Mouse (Mus musculus): ENCODE data around the gene Ndufa11. TPM values are rescaled to one million over a fixed set of nuclear protein-coding genes. Genes with fewer than 3 reads are reported as not detected.

The Ndufa11 gene
- polyA plus RNA-seq (2012; rRNA removed): 135 and 159 TPM in 2 replicates

GRCm38 (mm10) chr17:56717363-56718058 is at the start of gene Ndufa11, which contains the start of gene Vmac:
Ndufa11 (plus strand) TSS chr17:56717767.
Vmac (minus strand) TSS chr17:56718022.
- H3K27me3 ChIP-seq (ENCODE audit: control insufficient read depth, insufficient read depth, low read length): no peaks in the 10 kb centered on the region
- peaks cover 14% of the 10 kb centered on the region for H3K4me1 ChIP-seq (ENCODE audit: control insufficient read depth, insufficient read depth, low read length)
- TF ChIP-seq CTCF (IDR thresholded peaks at IDR 0.05; ENCODE audit: control insufficient read depth, insufficient read depth, insufficient replicate concordance, low read depth, low read length): no peak
- peak; percentile 79 for TF ChIP-seq POLR2A (IDR thresholded peaks at IDR 0.05; ENCODE audit: control insufficient read depth, low read depth, low read length)
- no peaks in the 10 kb centered on the region; the same call in 1 of the 2 replicates for H3K36me3 ChIP-seq (ENCODE audit: control insufficient read depth, insufficient read depth, low read length)
- peak within 1 kb of the TSS; percentile 77 for H3K27ac ChIP-seq (ENCODE audit: control insufficient read depth, insufficient read depth, low read depth, low read length)
- peak within 1 kb of the TSS; percentile 91 for H3K4me3 ChIP-seq (ENCODE audit: control insufficient read depth, low read depth, low read length)

GRCm38 (mm10) chr17:56668384-56669144 is 49.0 kb upstream of the Ndufa11 start:
- Histone ChIP-seq H3K27me3 (ENCODE audit: control insufficient read depth, insufficient read depth, low read length) (no peaks in the 10 kb centered on the region), H3K36me3 (ENCODE audit: control insufficient read depth, insufficient read depth, low read length) (no peaks in the 10 kb centered on the region), H3K27ac (ENCODE audit: control insufficient read depth, insufficient read depth, low read depth, low read length) (no peak overlapping the region), H3K4me3 (ENCODE audit: control insufficient read depth, low read depth, low read length) (peak overlapping the region; percentile 80), H3K4me1 (ENCODE audit: control insufficient read depth, insufficient read depth, low read length) (peaks cover 8% of the 10 kb centered on the region)
- TF ChIP-seq POLR2A (IDR thresholded peaks at IDR 0.05; ENCODE audit: control insufficient read depth, low read depth, low read length) (no peak; the same call in 1 of the 2 replicates), CTCF (IDR thresholded peaks at IDR 0.05; ENCODE audit: control insufficient read depth, insufficient read depth, insufficient replicate concordance, low read depth, low read length) (peak; percentile 91)

- no peak overlapping the region for H3K27ac ChIP-seq (ENCODE audit: control insufficient read depth, insufficient read depth, low read depth, low read length)
- no peak overlapping the region for H3K4me3 ChIP-seq (ENCODE audit: control insufficient read depth, low read depth, low read length)
- TF ChIP-seq CTCF (IDR thresholded peaks at IDR 0.05; ENCODE audit: control insufficient read depth, insufficient read depth, insufficient replicate concordance, low read depth, low read length) (no peak), POLR2A (IDR thresholded peaks at IDR 0.05; ENCODE audit: control insufficient read depth, low read depth, low read length) (no peak)
- no peaks in the 10 kb centered on the region for H3K36me3 ChIP-seq (ENCODE audit: control insufficient read depth, insufficient read depth, low read length)
- H3K4me1 ChIP-seq (ENCODE audit: control insufficient read depth, insufficient read depth, low read length): peaks cover 10% of the 10 kb centered on the region
- H3K27me3 ChIP-seq (ENCODE audit: control insufficient read depth, insufficient read depth, low read length): no peaks in the 10 kb centered on the region
Measured at GRCm38 (mm10) chr17:56669766-56670165, 47.8 kb upstream of the Ndufa11 start.

GRCm38 (mm10) chr17:56672941-56673646 is 44.5 kb upstream of the Ndufa11 start, which contains the start of gene Ranbp3:
Ranbp3 (plus strand) TSS chr17:56673294.
- H3K27ac ChIP-seq (ENCODE audit: control insufficient read depth, insufficient read depth, low read depth, low read length): peak within 1 kb of the TSS; percentile 95
- no peak for TF ChIP-seq CTCF (IDR thresholded peaks at IDR 0.05; ENCODE audit: control insufficient read depth, insufficient read depth, insufficient replicate concordance, low read depth, low read length)
- TF ChIP-seq POLR2A (IDR thresholded peaks at IDR 0.05; ENCODE audit: control insufficient read depth, low read depth, low read length): peak; percentile 70
- H3K4me3 ChIP-seq (ENCODE audit: control insufficient read depth, low read depth, low read length): peak within 1 kb of the TSS; percentile 94
- H3K27me3 ChIP-seq (ENCODE audit: control insufficient read depth, insufficient read depth, low read length): no peaks in the 10 kb centered on the region
- H3K36me3 ChIP-seq (ENCODE audit: control insufficient read depth, insufficient read depth, low read length): no peaks in the 10 kb centered on the region
- H3K4me1 ChIP-seq (ENCODE audit: control insufficient read depth, insufficient read depth, low read length): peaks cover 10% of the 10 kb centered on the region

- peak overlapping the region; percentile 94 for H3K4me3 ChIP-seq (ENCODE audit: control insufficient read depth, low read depth, low read length)
- H3K27me3 ChIP-seq (ENCODE audit: control insufficient read depth, insufficient read depth, low read length): no peaks in the 10 kb centered on the region
- peak overlapping the region; percentile 92 for H3K27ac ChIP-seq (ENCODE audit: control insufficient read depth, insufficient read depth, low read depth, low read length)
- TF ChIP-seq CTCF (IDR thresholded peaks at IDR 0.05; ENCODE audit: control insufficient read depth, insufficient read depth, insufficient replicate concordance, low read depth, low read length): 0 out of 2 replicates have a peak, but pooled peaks have one; percentile 1
- TF ChIP-seq POLR2A (IDR thresholded peaks at IDR 0.05; ENCODE audit: control insufficient read depth, low read depth, low read length): no peak
- peaks cover 5% of the 10 kb centered on the region for H3K4me1 ChIP-seq (ENCODE audit: control insufficient read depth, insufficient read depth, low read length)
- no peaks in the 10 kb centered on the region for H3K36me3 ChIP-seq (ENCODE audit: control insufficient read depth, insufficient read depth, low read length)
Measured at GRCm38 (mm10) chr17:56673647-56674416, 43.7 kb upstream of the Ndufa11 start.

GRCm38 (mm10) chr17:56681791-56682190 is 35.8 kb upstream of the Ndufa11 start:
- Histone ChIP-seq H3K4me1 (ENCODE audit: control insufficient read depth, insufficient read depth, low read length) (no peaks in the 10 kb centered on the region), H3K27me3 (ENCODE audit: control insufficient read depth, insufficient read depth, low read length) (no peaks in the 10 kb centered on the region), H3K36me3 (ENCODE audit: control insufficient read depth, insufficient read depth, low read length) (no peaks in the 10 kb centered on the region; the same call in none of the 2 replicates), H3K4me3 (ENCODE audit: control insufficient read depth, low read depth, low read length) (peak overlapping the region; percentile 16; the same call in 1 of the 2 replicates), H3K27ac (ENCODE audit: control insufficient read depth, insufficient read depth, low read depth, low read length) (no peak overlapping the region)
- TF ChIP-seq POLR2A (IDR thresholded peaks at IDR 0.05; ENCODE audit: control insufficient read depth, low read depth, low read length): no peak
- TF ChIP-seq CTCF (IDR thresholded peaks at IDR 0.05; ENCODE audit: control insufficient read depth, insufficient read depth, insufficient replicate concordance, low read depth, low read length): no peak

Measured in testis, adult 2 months (tissue).